Mouse (Mus musculus): ENCODE measurements around the gene Bub3. TPM values are rescaled to one million over a fixed set of nuclear protein-coding genes. Genes with fewer than 3 reads are reported as not detected.

Bub3 gene
- 182 and 235 TPM in 2 replicates for polyA plus RNA-seq (2016; fragmentation: Nextera tagmentation; extraction: Ambion mirVana)

GRCm38 (mm10) chr7:131559986-131560696, at the start of gene Bub3:
Bub3 (plus strand) TSS chr7:131560222.
- DNase-seq (ENCODE audit: low spot score) = peak; percentile 97
- Histone ChIP-seq H3K36me3 (peaks cover 30% of the 10 kb centered on the region), H3K27me3 (ENCODE audit: insufficient read depth, poor library complexity, severe bottlenecking) (peaks cover 43% of the 10 kb centered on the region), H3K27ac (peak within 1 kb of the TSS; percentile 98), H3K9me3 (no peaks in the 10 kb centered on the region), H3K4me3 (peak within 1 kb of the TSS; percentile 90), H3K4me1 (peaks cover 20% of the 10 kb centered on the region)
- under 1% methylated on average over 47 of the region's 51 CpGs for WGBS

GRCm38 (mm10) chr7:131539979-131540378, 20.0 kb upstream of the Bub3 start:
- Histone ChIP-seq H3K27ac (no peak overlapping the region), H3K27me3 (ENCODE audit: insufficient read depth, poor library complexity, severe bottlenecking) (peaks cover 87% of the 10 kb centered on the region), H3K9me3 (no peaks in the 10 kb centered on the region), H3K4me3 (no peak overlapping the region), H3K36me3 (no peaks in the 10 kb centered on the region), H3K4me1 (peaks cover 29% of the 10 kb centered on the region)
- WGBS = 0% methylated on average over 7 of the region's 7 CpGs
- peak; percentile 87 for DNase-seq (ENCODE audit: low spot score)

- Histone ChIP-seq H3K9me3 (no peaks in the 10 kb centered on the region), H3K27me3 (ENCODE audit: insufficient read depth, poor library complexity, severe bottlenecking) (peaks cover 99% of the 10 kb centered on the region), H3K4me3 (peak overlapping the region; percentile 61), H3K36me3 (no peaks in the 10 kb centered on the region), H3K27ac (no peak overlapping the region), H3K4me1 (peaks cover 29% of the 10 kb centered on the region)
- DNase-seq (ENCODE audit: low spot score) = no peak
- 1% methylated on average over 41 of the region's 41 CpGs for WGBS
These were observed 18.6 kb upstream of the Bub3 start for GRCm38 (mm10) chr7:131541184-131542114.

GRCm38 (mm10) chr7:131542115-131542871, 17.7 kb upstream of the Bub3 start, which contains the start of gene Hmx3:
Hmx3 (plus strand) TSS chr7:131542867.
- Histone ChIP-seq H3K4me1 (peaks cover 29% of the 10 kb centered on the region), H3K36me3 (no peaks in the 10 kb centered on the region), H3K4me3 (peak within 1 kb of the TSS; percentile 61), H3K27me3 (ENCODE audit: insufficient read depth, poor library complexity, severe bottlenecking) (peaks cover 100% of the 10 kb centered on the region), H3K27ac (0 out of 2 replicates have a peak within 1 kb of the TSS, but pooled peaks have one; percentile 11), H3K9me3 (no peaks in the 10 kb centered on the region)
- WGBS = under 1% methylated on average over 55 of the region's 65 CpGs
- no peak for DNase-seq (ENCODE audit: low spot score)

- Histone ChIP-seq H3K4me1 (peaks cover 29% of the 10 kb centered on the region), H3K4me3 (peak overlapping the region; percentile 61), H3K27ac (0 out of 2 replicates have a peak overlapping the region, but pooled peaks have one; percentile 11), H3K9me3 (no peaks in the 10 kb centered on the region), H3K27me3 (ENCODE audit: insufficient read depth, poor library complexity, severe bottlenecking) (peaks cover 100% of the 10 kb centered on the region), H3K36me3 (no peaks in the 10 kb centered on the region)
- under 1% methylated on average over 63 of the region's 71 CpGs for WGBS
- DNase-seq (ENCODE audit: low spot score) = no peak
These were observed 17.0 kb upstream of the Bub3 start for GRCm38 (mm10) chr7:131542872-131543622.

- H3K27ac ChIP-seq = no peak overlapping the region
- H3K27me3 ChIP-seq (ENCODE audit: insufficient read depth, poor library complexity, severe bottlenecking) = peaks cover 100% of the 10 kb centered on the region
- H3K36me3 ChIP-seq = no peaks in the 10 kb centered on the region
- no peaks in the 10 kb centered on the region for H3K9me3 ChIP-seq
- DNase-seq (ENCODE audit: low spot score) = no peak
- H3K4me3 ChIP-seq = peak overlapping the region; percentile 61
- under 1% methylated on average over 75 of the region's 75 CpGs for WGBS
- peaks cover 29% of the 10 kb centered on the region for H3K4me1 ChIP-seq
These were observed 16.2 kb upstream of the Bub3 start for GRCm38 (mm10) chr7:131543623-131544481.

GRCm38 (mm10) chr7:131544871-131545270, 15.2 kb upstream of the Bub3 start:
- H3K4me3 ChIP-seq = no peak overlapping the region

GRCm38 (mm10) chr7:131545701-131546385, 14.2 kb upstream of the Bub3 start:
- Histone ChIP-seq H3K36me3 (no peaks in the 10 kb centered on the region), H3K9me3 (no peaks in the 10 kb centered on the region), H3K27me3 (ENCODE audit: insufficient read depth, poor library complexity, severe bottlenecking) (peaks cover 100% of the 10 kb centered on the region), H3K4me3 (no peak overlapping the region), H3K27ac (no peak overlapping the region), H3K4me1 (peaks cover 29% of the 10 kb centered on the region)
- WGBS = 3% methylated on average over 13 of the region's 13 CpGs
- no peak for DNase-seq (ENCODE audit: low spot score)

More at GRCm38 (mm10) chr7:131544871-131545270, 15.2 kb upstream of the Bub3 start:
- peaks cover 29% of the 10 kb centered on the region for H3K4me1 ChIP-seq
- no peaks in the 10 kb centered on the region for H3K36me3 ChIP-seq
- no peaks in the 10 kb centered on the region for H3K9me3 ChIP-seq
- peaks cover 100% of the 10 kb centered on the region for H3K27me3 ChIP-seq (ENCODE audit: insufficient read depth, poor library complexity, severe bottlenecking)
- no peak overlapping the region for H3K27ac ChIP-seq
- WGBS = 2% methylated on average over 5 of the region's 5 CpGs
- DNase-seq (ENCODE audit: low spot score) = no peak

GRCm38 (mm10) chr7:131546423-131546822, 13.6 kb upstream of the Bub3 start:
- peaks cover 100% of the 10 kb centered on the region for H3K27me3 ChIP-seq (ENCODE audit: insufficient read depth, poor library complexity, severe bottlenecking)
- no peaks in the 10 kb centered on the region for H3K36me3 ChIP-seq
- 7% methylated on average over 2 of the region's 2 CpGs for WGBS
- no peak overlapping the region for H3K4me3 ChIP-seq
- no peaks in the 10 kb centered on the region for H3K9me3 ChIP-seq
- H3K4me1 ChIP-seq = peaks cover 29% of the 10 kb centered on the region
- H3K27ac ChIP-seq = no peak overlapping the region
- DNase-seq (ENCODE audit: low spot score) = no peak

GRCm38 (mm10) chr7:131547481-131547880, 12.5 kb upstream of the Bub3 start:
- H3K27me3 ChIP-seq (ENCODE audit: insufficient read depth, poor library complexity, severe bottlenecking) = peaks cover 100% of the 10 kb centered on the region
- H3K9me3 ChIP-seq = no peaks in the 10 kb centered on the region
- no peaks in the 10 kb centered on the region for H3K36me3 ChIP-seq
- peaks cover 25% of the 10 kb centered on the region for H3K4me1 ChIP-seq
- no peak overlapping the region for H3K27ac ChIP-seq
- H3K4me3 ChIP-seq = no peak overlapping the region
- WGBS = 2% methylated on average over 5 of the region's 5 CpGs
- DNase-seq (ENCODE audit: low spot score) = no peak

- Histone ChIP-seq H3K9me3 (no peaks in the 10 kb centered on the region), H3K27ac (no peak within 1 kb of the TSS), H3K4me1 (peaks cover 17% of the 10 kb centered on the region), H3K36me3 (no peaks in the 10 kb centered on the region), H3K27me3 (ENCODE audit: insufficient read depth, poor library complexity, severe bottlenecking) (peaks cover 100% of the 10 kb centered on the region), H3K4me3 (no peak within 1 kb of the TSS)
- DNase-seq (ENCODE audit: low spot score) = no peak
- WGBS = 3% methylated on average over 3 of the region's 3 CpGs
These were observed 11.5 kb upstream of the Bub3 start, which contains the start of gene Hmx2 for GRCm38 (mm10) chr7:131548473-131548872. Hmx2 (plus strand) TSS chr7:131548773.
